Mouse (Mus musculus): ENCODE data around the gene Creg2.
"Not testable (repeated sequence)": the region's sequence is repeated elsewhere in the genome, so short reads cannot be mapped to it uniquely, and the experiment has no call there.

Creg2 gene

DNA sequence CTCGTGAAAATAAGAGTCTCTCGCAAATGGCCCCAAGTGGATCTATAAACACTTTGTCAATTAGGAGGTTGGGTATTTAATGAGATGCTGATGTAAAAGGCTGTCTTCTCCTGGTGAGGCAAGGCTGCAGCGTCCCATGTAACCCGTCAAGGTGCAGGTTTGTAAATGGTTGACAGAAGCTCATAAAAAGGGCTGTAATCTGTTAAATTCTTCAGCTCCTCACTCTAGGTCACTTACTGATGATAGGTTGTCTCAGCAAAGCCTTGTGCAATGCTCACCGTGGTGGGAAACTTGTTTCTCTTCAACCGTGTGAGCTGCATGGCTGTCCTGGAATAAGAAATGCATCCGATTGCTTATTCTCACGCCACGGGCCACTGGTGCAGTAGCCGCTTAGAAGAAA, 57.4 kb downstream of the Creg2 start:
- no peak for DNase-seq

DNA sequence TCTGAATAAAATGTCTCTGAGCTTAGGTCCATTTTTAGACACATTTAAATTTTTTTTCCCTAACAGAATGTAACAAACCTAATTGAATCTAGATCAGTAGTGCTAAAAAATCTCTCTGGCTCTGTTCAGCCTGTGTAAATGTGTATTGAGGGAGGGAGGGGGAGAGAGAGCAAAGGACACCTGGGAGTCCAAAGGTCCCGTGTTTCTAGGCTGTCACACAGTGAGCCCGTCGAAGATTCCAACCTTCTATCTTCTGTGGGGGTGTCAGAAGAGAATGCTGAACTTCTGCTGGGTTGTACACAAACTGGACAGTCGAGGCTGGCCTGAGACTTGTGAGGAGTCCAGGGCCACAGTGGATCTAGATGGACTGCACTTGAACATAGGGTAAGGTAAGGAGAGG, 59.2 kb downstream of the Creg2 start:
- no peak for DNase-seq

DNA sequence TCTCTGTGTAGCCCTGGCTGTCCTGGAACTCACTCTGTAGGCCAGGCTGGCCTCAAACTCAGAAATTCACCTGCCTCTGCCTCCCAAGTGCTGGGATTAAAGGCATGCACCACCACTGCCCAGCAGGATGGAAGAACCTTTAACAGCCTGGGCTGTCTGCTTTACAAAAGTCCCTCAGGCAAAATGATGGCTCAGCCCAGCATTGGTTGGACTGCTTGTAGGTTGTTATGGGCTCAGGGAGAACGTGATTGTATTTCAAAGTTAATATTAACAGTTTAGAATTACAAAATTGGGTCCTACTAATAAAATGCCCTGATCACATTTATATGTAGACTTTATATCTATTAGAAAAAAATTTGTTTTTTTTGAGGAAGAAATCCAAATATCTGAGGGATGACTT, 59.7 kb downstream of the Creg2 start:
- not testable (repeated sequence) for DNase-seq

DNA sequence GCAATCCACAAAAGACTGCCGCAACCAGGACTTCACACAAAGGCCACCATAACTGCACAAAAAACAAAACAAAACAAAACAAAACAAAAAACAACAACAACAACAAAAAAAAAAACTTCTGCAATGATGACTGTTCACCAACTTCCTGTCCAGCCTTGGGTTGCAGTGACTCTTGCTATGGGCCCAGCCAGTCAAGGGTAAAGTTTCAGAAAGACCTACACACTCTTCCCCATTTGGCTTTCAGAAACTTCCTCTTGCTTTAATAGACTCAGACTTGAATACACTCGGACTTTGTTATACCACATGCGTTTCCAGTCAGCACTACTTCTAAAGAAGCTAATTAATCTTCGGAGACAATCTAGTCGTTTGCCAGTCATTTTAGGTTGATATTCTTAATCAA, 61.1 kb downstream of the Creg2 start:
- DNase-seq = no peak

DNA sequence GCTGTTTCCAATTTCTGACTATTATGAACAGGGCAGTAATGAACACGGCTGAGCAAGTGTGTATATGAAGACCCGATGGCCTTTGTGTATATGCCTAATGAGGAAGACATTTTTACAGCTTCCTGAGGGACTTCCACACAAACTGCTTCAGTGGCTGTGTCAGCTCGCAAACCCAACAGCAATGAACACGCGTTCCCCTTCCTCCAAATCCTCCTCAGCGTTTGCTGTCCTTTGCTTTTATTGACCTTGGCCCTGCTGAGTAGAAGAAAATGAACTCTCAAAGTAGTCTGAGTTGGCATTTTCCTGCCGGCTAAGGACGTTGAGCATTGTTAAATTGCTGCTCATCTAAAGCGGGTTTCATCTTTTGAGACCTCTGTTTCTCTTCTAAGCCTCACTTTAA, 65.9 kb downstream of the Creg2 start:
- no peak for DNase-seq

DNA sequence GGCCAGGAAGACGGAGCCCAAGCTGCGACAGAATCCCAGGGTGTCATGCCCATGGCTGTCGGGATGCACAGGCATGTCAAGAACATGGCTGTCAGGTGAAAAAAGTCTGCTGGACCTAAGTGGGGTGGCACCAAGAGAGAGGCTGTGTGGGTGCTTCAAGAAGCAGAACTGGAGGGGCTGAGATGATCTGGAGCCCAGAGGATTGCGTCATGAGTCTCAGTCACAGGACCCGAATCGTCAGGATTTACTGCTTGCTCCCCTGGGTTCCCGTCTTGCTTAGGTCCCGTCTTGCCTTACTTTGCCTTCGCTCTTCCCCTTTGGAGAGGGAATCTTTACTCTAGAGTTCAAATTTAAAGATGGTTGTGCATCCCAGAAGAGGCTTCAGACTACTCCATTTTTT, 68.1 kb downstream of the Creg2 start:
- no peak for DNase-seq

DNA sequence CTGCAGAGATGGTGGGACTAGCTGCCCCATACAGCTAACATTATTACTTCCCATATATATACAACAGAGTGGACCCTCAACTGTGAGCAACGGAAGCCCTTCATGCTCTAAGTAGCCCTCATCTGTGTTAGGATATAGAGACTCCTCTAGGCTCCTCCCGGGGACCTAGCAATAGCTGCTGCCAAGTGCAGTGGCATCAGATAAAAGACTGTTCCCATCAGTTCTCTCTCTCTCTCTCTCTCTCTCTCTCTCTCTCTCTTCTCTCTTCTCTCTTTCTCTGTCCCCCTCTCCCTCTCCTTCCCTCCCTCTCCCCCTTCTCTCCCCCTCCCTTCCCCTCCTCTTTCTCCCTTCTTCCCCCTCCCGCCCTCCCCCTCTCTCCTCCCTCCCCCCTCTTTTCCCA, 70.1 kb downstream of the Creg2 start:
- DNase-seq = no peak

DNA sequence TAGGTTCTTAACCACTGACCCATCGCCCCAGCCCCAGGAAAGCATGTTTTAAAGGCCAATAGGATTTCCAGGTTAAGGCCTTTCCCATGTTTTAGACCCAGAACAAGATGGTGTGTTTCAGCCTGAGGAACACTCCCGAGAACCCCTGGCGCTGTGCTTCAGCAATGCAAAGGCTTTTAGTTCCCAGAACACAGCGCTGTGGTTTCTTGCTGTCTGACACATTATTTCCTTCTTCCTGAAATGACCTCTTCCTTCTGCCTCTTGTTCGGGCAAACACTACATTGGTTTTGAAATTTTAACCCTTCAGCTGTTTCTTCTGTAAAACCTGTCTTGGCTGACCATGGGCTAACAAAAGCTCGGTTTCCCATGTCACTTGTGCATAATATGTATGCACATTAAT, 72.1 kb downstream of the Creg2 start:
- DNase-seq = no peak

DNA sequence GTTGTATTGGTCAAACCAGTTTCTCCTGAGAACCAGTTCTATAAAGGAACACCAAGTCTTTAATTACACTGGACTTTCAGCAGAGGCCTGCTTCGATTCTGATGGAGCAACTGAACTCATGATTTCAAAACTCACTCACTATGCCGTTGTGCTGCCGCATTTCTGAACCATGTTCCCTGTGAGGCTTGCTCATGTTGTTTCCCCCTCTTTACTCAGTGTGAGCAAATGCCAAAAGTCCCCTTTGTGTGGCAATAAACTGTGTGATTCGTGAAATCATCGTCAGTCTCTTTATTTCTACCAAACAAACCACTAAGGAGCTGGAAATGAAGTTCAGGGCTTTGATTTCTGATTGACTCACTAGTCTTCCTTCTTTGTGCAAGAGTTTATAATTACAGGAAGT, 72.8 kb downstream of the Creg2 start:
- no peak for DNase-seq

DNA sequence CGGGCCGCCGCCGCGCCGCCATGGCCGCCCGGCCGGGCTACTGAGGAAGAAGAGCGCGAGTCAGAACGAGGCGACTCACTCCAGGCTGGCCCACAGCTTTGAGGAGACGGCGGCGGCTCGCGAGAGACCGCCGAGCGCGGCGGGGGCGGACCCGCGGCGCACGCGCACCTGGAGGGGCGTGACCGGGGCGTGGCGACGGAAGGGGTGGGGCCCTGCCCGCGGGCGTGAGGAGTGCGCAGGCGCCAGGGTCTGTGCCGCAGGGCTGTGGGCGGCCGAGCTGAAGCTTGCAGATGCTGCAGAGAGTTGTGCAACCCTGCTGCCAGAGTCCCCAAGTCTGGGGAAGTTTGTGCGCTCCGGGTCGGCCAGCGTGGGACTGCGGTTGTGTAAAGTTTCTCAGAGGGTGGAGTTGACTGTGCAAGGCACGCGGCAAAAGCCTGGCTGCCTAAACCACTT, 74.0 kb downstream of the Creg2 start, which contains the start of gene Rnf149:
TSS of gene Rnf149 (minus strand) at position 153 of the 453 bp plus-strand sequence.
- peak; percentile 95 for DNase-seq

DNA sequence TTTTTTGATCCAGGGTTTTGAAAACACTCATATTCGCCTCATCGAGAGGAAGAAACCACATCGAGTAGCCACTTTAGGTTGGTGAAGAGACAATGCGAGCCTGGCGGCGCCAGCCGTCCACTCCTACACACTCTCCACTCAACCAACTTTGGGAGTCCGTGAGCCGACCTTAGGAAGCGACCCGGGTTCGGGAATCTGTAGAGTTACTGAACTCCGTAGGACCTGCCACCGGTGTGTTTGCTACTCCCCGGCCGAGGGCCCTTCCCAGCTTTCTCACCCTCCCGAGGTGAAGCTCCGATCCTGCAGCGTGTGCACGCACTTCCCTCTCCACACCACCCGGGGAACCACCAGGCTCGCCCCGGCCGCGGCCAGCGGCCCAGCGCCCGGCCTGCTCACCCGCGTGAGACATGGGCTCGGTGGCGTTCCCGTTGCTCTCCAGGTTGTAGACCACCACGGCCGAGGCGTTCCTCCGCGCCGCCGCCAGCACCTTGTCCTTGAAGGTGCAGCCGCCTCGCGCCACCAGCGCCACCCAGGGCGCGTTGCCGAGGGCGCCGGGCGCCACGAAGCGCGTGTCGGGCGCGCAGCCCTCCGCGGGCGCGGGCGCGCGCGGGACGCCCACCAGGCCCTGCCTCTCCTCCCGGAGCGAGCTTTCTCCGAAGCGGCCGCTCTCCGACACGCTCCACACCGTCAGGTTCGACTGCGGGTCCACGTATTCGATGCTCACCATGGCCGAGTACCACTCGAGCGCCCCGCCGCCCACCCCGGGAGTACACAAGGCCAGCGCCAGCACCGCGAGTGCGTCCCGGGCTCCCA, 74.6 kb downstream of the Creg2 start:
- DNase-seq = peak; percentile 51

DNA sequence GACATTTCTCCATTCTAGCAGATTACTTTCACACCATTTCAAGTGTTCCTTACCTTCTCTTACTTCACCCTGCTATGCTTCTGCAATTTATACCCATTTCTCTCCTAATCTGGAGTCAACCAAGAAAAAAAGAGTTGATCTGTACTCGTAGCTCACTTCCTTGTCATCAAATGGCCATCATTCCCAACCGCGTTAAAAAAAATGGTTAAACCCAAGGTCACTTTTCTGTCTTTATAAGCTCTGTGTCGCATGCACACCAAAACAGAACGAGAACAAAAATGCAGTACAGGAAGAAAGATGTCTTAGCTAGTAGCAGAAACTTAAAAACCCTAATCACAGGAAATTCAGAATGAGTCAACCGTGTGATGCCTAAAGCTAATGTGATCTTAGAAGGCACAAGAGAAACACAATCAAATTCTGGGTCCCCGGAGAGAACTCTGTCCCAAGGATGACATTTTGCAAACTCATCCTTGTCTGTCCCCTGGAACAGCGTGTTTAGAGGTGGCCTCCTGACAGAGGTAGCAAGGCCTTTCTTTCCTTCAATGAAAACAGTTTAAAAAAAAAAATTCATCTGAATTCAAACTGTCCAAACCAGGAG, 75.4 kb downstream of the Creg2 start:
- DNase-seq = peak; percentile 26

DNA sequence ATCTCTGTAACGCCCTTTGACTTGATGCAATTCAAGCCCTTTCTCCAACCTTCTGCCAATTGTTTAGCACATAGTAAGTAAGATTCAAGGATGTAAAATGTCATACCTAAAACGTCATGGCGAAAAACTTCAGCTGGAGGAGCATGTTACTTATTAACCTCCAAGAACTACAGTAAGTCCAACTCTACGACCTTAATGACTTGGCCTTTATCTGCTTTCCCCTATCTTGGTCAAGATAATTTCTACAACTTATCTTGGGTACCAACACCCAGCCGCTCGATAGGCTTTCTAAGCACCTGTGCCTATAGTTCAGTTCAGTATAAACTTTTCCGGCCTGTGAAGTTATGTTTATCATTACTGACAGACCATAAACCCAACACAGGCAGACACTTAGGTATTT, 77.4 kb downstream of the Creg2 start:
- no peak for DNase-seq

DNA sequence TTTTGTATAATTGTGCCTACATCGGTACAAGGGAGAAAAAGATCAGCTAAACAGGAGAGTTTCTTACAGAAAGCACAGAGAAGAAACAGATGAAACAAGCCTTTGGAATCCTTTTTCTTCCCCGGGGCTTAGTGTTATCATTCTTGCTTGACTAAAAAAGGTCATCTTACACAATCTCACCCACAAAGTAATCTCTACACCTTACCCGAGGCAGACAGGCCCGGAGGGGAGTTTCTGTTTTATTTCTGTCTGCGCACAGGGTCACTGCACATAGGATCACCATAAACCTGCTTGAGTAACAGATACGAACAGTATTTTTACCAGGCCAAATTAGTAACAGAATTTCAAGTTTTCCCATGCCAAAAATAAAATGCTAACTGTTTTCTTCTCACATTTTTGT, 79.6 kb downstream of the Creg2 start:
- DNase-seq = no peak

All from liver (tissue).